Mouse (Mus musculus) embryonic facial prominence, embryonic 12.5 days (tissue): ENCODE measurements around the gene Pdcd1. TPM values are rescaled to one million over a fixed set of nuclear protein-coding genes. Genes with fewer than 3 reads are reported as not detected.
"Not testable (repeated sequence)": the region's sequence is repeated elsewhere in the genome, so short reads cannot be mapped to it uniquely, and the experiment has no call there.

ENCODE experiments used
- ATAC-seq: fragments of 200-750 bp; cut with Nextera tagmentation; 2 replicates; pipeline ENCODE4 v1.8.0; 2017; ENCODE audit not compliant: insufficient number of reproducible peaks, insufficient read depth, low FRiP score, low TSS enrichment
- H3K27ac ChIP-seq: fragments of 300-500 bp; sonication (generic); 2 replicates; pipeline ENCODE4 v1.5.1; 2016; ENCODE audit warnings: mild to moderate bottlenecking
- H3K27me3 ChIP-seq: fragments of 300-500 bp; sonication (generic); 2 replicates; pipeline ENCODE4 v1.6.1; 2016; ENCODE audit warnings: mild to moderate bottlenecking, moderate library complexity
- H3K36me3 ChIP-seq: fragments of 300-500 bp; sonication (generic); 2 replicates; pipeline ENCODE4 v1.6.1; 2016; ENCODE audit warnings: mild to moderate bottlenecking
- H3K4me1 ChIP-seq: fragments of 300-500 bp; sonication (generic); 2 replicates; pipeline ENCODE4 v1.6.1; 2016
- H3K4me2 ChIP-seq: fragments of 300-500 bp; sonication (generic); replicated peaks from 2 replicates; pipeline ENCODE4 v1.6.1; 2016; ENCODE audit warnings: mild to moderate bottlenecking, moderate library complexity
- H3K4me3 ChIP-seq: fragments of 300-500 bp; sonication (generic); 2 replicates; pipeline ENCODE4 v1.5.1; 2016; ENCODE audit warnings: mild to moderate bottlenecking
- H3K9ac ChIP-seq: fragments of 300-500 bp; sonication (generic); 2 replicates; pipeline ENCODE4 v1.6.1; 2016; ENCODE audit warnings: mild to moderate bottlenecking, moderate library complexity
- H3K9me3 ChIP-seq: fragments of 300-500 bp; sonication (generic); 2 replicates; pipeline ENCODE4 v1.6.1; 2016; ENCODE audit warnings: mild to moderate bottlenecking, moderate library complexity
- WGBS: fragments of 180-500 bp; shearing (Covaris S2); methylation state at CpG from one replicate; pipeline ENCODE4 v1.1.7; 2016; 5-methylcytosine and 5-hydroxymethylcytosine counted together
- polyA plus RNA-seq: library from polyadenylated mRNA; unstranded; fragments of >200 nt; fragmentation: Nextera tagmentation; extraction: Ambion mirVana; gene quantifications from 2 replicates; pipeline ENCODE4 v1.2.1, GENCODE M21; 2016

The Pdcd1 gene
- not detected in 2 replicates for polyA plus RNA-seq

- WGBS, result 47% methylated on average over 6 of the region's 6 CpGs
- Histone ChIP-seq H3K9ac (no peak within 1 kb of the TSS), H3K4me2 (no peak within 1 kb of the TSS), H3K4me3 (no peak within 1 kb of the TSS), H3K4me1 (no peaks in the 10 kb centered on the region), H3K27ac (no peak within 1 kb of the TSS), H3K9me3 (no peaks in the 10 kb centered on the region), H3K27me3 (no peaks in the 10 kb centered on the region), H3K36me3 (no peaks in the 10 kb centered on the region)
- ATAC-seq, result no peak
Observed at GRCm38 (mm10) chr1:94052373-94052772, at the start of gene Pdcd1. TSS of gene Pdcd1 (minus strand) at chr1:94052553.

GRCm38 (mm10) chr1:94091788-94092187, 39.4 kb upstream of the Pdcd1 start:
- Histone ChIP-seq H3K4me1 (no peaks in the 10 kb centered on the region), H3K4me2 (no peak overlapping the region), H3K27ac (no peak overlapping the region), H3K9me3 (no peaks in the 10 kb centered on the region), H3K4me3 (no peak overlapping the region), H3K36me3 (no peaks in the 10 kb centered on the region), H3K9ac (no peak overlapping the region), H3K27me3 (no peaks in the 10 kb centered on the region)
- ATAC-seq, result no peak
- WGBS, result 86% methylated on average over 1 of the region's 1 CpGs

GRCm38 (mm10) chr1:94086311-94086898, 34.1 kb upstream of the Pdcd1 start:
- H3K36me3 ChIP-seq, result no peaks in the 10 kb centered on the region
- no peak overlapping the region for H3K4me3 ChIP-seq
- H3K9ac ChIP-seq, result no peak overlapping the region
- H3K4me1 ChIP-seq, result no peaks in the 10 kb centered on the region
- WGBS, result 87% methylated on average over 5 of the region's 5 CpGs
- no peak overlapping the region for H3K4me2 ChIP-seq
- H3K27me3 ChIP-seq, result no peaks in the 10 kb centered on the region
- H3K27ac ChIP-seq, result no peak overlapping the region
- no peak for ATAC-seq
- H3K9me3 ChIP-seq, result no peaks in the 10 kb centered on the region

- no peak for ATAC-seq
- 81% methylated on average over 5 of the region's 5 CpGs for WGBS
Observed at GRCm38 (mm10) chr1:94085324-94086105, 33.2 kb upstream of the Pdcd1 start.

GRCm38 (mm10) chr1:94081761-94082160, 29.4 kb upstream of the Pdcd1 start:
- no peak for ATAC-seq
- Histone ChIP-seq H3K4me1 (no peaks in the 10 kb centered on the region), H3K4me2 (no peak overlapping the region), H3K9ac (no peak overlapping the region), H3K4me3 (no peak overlapping the region), H3K36me3 (no peaks in the 10 kb centered on the region), H3K27ac (no peak overlapping the region), H3K27me3 (no peaks in the 10 kb centered on the region), H3K9me3 (no peaks in the 10 kb centered on the region)
- 85% methylated on average over 6 of the region's 6 CpGs for WGBS

More at GRCm38 (mm10) chr1:94085324-94086105, 33.2 kb upstream of the Pdcd1 start:
- Histone ChIP-seq H3K4me1 (no peaks in the 10 kb centered on the region), H3K27me3 (no peaks in the 10 kb centered on the region), H3K9ac (no peak overlapping the region), H3K4me3 (no peak overlapping the region), H3K27ac (no peak overlapping the region), H3K9me3 (no peaks in the 10 kb centered on the region), H3K36me3 (no peaks in the 10 kb centered on the region), H3K4me2 (no peak overlapping the region)

- Histone ChIP-seq H3K4me1 (no peaks in the 10 kb centered on the region), H3K9me3 (no peaks in the 10 kb centered on the region), H3K27ac (no peak overlapping the region), H3K36me3 (no peaks in the 10 kb centered on the region), H3K4me3 (no peak overlapping the region), H3K9ac (no peak overlapping the region), H3K27me3 (no peaks in the 10 kb centered on the region), H3K4me2 (peak overlapping the region; percentile 26; the same call in 1 of the 2 replicates)
- no peak for ATAC-seq
- WGBS, result 63% methylated on average over 11 of the region's 11 CpGs
Observed at GRCm38 (mm10) chr1:94081191-94081590, 28.8 kb upstream of the Pdcd1 start.

- H3K27me3 ChIP-seq, result no peaks in the 10 kb centered on the region
- H3K36me3 ChIP-seq, result no peaks in the 10 kb centered on the region
- no peaks in the 10 kb centered on the region for H3K4me1 ChIP-seq
- H3K27ac ChIP-seq, result no peak overlapping the region
- no peaks in the 10 kb centered on the region for H3K9me3 ChIP-seq
- 54% methylated on average over 15 of the region's 15 CpGs for WGBS
- no peak overlapping the region for H3K4me3 ChIP-seq
- peak overlapping the region; percentile 26; the same call in 1 of the 2 replicates for H3K4me2 ChIP-seq
- no peak for ATAC-seq
- H3K9ac ChIP-seq, result no peak overlapping the region
Observed at GRCm38 (mm10) chr1:94080718-94081117, 28.4 kb upstream of the Pdcd1 start.

GRCm38 (mm10) chr1:94078835-94079440, 26.6 kb upstream of the Pdcd1 start:
- Histone ChIP-seq H3K27ac (no peak overlapping the region), H3K36me3 (no peaks in the 10 kb centered on the region), H3K4me3 (no peak overlapping the region), H3K9ac (no peak overlapping the region), H3K4me2 (no peak overlapping the region), H3K27me3 (no peaks in the 10 kb centered on the region), H3K9me3 (no peaks in the 10 kb centered on the region), H3K4me1 (no peaks in the 10 kb centered on the region)
- 5% methylated on average over 9 of the region's 9 CpGs for WGBS
- ATAC-seq, result peak; percentile 62; the same call in 1 of the 2 replicates

- ATAC-seq, result no peak
- H3K4me3 ChIP-seq, result no peak overlapping the region
- no peak overlapping the region for H3K27ac ChIP-seq
- H3K4me1 ChIP-seq, result no peaks in the 10 kb centered on the region
- WGBS, result 74% methylated on average over 3 of the region's 3 CpGs
- H3K27me3 ChIP-seq, result no peaks in the 10 kb centered on the region
- no peaks in the 10 kb centered on the region for H3K36me3 ChIP-seq
- H3K4me2 ChIP-seq, result no peak overlapping the region
- H3K9ac ChIP-seq, result no peak overlapping the region
- H3K9me3 ChIP-seq, result no peaks in the 10 kb centered on the region
Observed at GRCm38 (mm10) chr1:94078314-94078713, 26.0 kb upstream of the Pdcd1 start.

GRCm38 (mm10) chr1:94076702-94077101, 24.3 kb upstream of the Pdcd1 start:
- Histone ChIP-seq H3K36me3 (no peaks in the 10 kb centered on the region), H3K4me2 (no peak overlapping the region), H3K9me3 (no peaks in the 10 kb centered on the region), H3K9ac (no peak overlapping the region), H3K4me1 (no peaks in the 10 kb centered on the region), H3K4me3 (no peak overlapping the region), H3K27ac (no peak overlapping the region), H3K27me3 (no peaks in the 10 kb centered on the region)
- ATAC-seq, result no peak
- WGBS, result 24% methylated on average over 1 of the region's 1 CpGs

GRCm38 (mm10) chr1:94074756-94075155, 22.4 kb upstream of the Pdcd1 start:
- WGBS, result 91% methylated on average over 6 of the region's 6 CpGs
- no peak for ATAC-seq
- no peak overlapping the region for H3K9ac ChIP-seq
- H3K36me3 ChIP-seq, result no peaks in the 10 kb centered on the region
- H3K27ac ChIP-seq, result no peak overlapping the region
- H3K4me2 ChIP-seq, result no peak overlapping the region
- H3K27me3 ChIP-seq, result no peaks in the 10 kb centered on the region
- H3K9me3 ChIP-seq, result no peaks in the 10 kb centered on the region
- no peaks in the 10 kb centered on the region for H3K4me1 ChIP-seq
- no peak overlapping the region for H3K4me3 ChIP-seq

GRCm38 (mm10) chr1:94058281-94058680, 5.9 kb upstream of the Pdcd1 start:
- H3K4me2 ChIP-seq, H3K9me3 ChIP-seq: not testable (repeated sequence)
- 59% methylated on average over 1 of the region's 1 CpGs for WGBS

More at GRCm38 (mm10) chr1:94058281-94058680, 5.9 kb upstream of the Pdcd1 start:
- ATAC-seq, H3K9ac ChIP-seq, H3K36me3 ChIP-seq, H3K4me1 ChIP-seq, H3K27me3 ChIP-seq, H3K27ac ChIP-seq, H3K4me3 ChIP-seq: not testable (repeated sequence)
